Mouse (Mus musculus) cortical plate, adult 2 months (tissue): ENCODE measurements around the gene Actn4. TPM values are rescaled to one million over a fixed set of nuclear protein-coding genes. Genes with fewer than 3 reads are reported as not detected.
A peak's percentile ranks its signal among the peaks of the same experiment; 100 is the strongest.

Experiments used
- H3K27ac ChIP-seq: fragments of 200-500 bp; 2 replicates; pipeline ENCODE4 v1.5.1; 2012; ENCODE audit warnings: low read length, control low read depth, inconsistent platforms; ENCODE audit not compliant: insufficient read depth
- H3K4me1 ChIP-seq: fragments of 200-500 bp; 2 replicates; pipeline ENCODE4 v1.6.1; 2011; ENCODE audit warnings: low read length; ENCODE audit not compliant: control insufficient read depth, insufficient read depth
- H3K4me3 ChIP-seq: fragments of 200-500 bp; 2 replicates; pipeline ENCODE4 v1.5.1; 2011; ENCODE audit warnings: mild to moderate bottlenecking, low read length, control low read depth; ENCODE audit not compliant: insufficient read depth
- CTCF ChIP-seq: fragments of 200-500 bp; IDR thresholded peaks from 2 replicates; pipeline ENCODE4 v1.5.1; 2011; ENCODE audit warnings: mild to moderate bottlenecking, control low read depth, low read length; ENCODE audit not compliant: insufficient read depth; ENCODE audit errors: extremely low read depth
- POLR2A ChIP-seq: fragments of 200-500 bp; IDR thresholded peaks from 2 replicates; pipeline ENCODE4 v1.6.1; 2011; ENCODE audit warnings: mild to moderate bottlenecking, low read length, control low read depth; ENCODE audit not compliant: insufficient read depth; ENCODE audit errors: extremely low read depth
- polyA plus RNA-seq: library from polyadenylated mRNA; depleted of rRNA; stranded (reverse); fragments of >200 nt; gene quantifications from 2 replicates; pipeline ENCODE4 v1.2.3, GENCODE M21; 2012

The Actn4 gene
- polyA plus RNA-seq, 1 experiment: 178 TPM

GRCm38 (mm10) chr7:28921722-28922465 lies 40.2 kb downstream of the Actn4 start:
- Histone ChIP-seq H3K4me1 (peaks cover 58% of the 10 kb centered on the region), H3K27ac (peak overlapping the region; percentile 43; the same call in 1 of the 2 replicates), H3K4me3 (no peak overlapping the region)
- TF ChIP-seq CTCF: no peak
- no peak for TF ChIP-seq POLR2A

GRCm38 (mm10) chr7:28921178-28921577 lies 41.0 kb downstream of the Actn4 start:
- Histone ChIP-seq H3K4me1 (peaks cover 60% of the 10 kb centered on the region), H3K27ac (peak overlapping the region; percentile 43), H3K4me3 (no peak overlapping the region)
- TF ChIP-seq CTCF (no peak), POLR2A (no peak)

- no peak overlapping the region for H3K4me3 ChIP-seq
These were observed 42.3 kb downstream of the Actn4 start for GRCm38 (mm10) chr7:28919815-28920214.

GRCm38 (mm10) chr7:28918540-28918939 lies 43.6 kb downstream of the Actn4 start:
- TF ChIP-seq CTCF (no peak), POLR2A (no peak)
- Histone ChIP-seq H3K4me3 (no peak overlapping the region), H3K27ac (peak overlapping the region; percentile 86), H3K4me1 (peaks cover 44% of the 10 kb centered on the region)

More at GRCm38 (mm10) chr7:28919815-28920214, 42.3 kb downstream of the Actn4 start:
- peaks cover 52% of the 10 kb centered on the region for H3K4me1 ChIP-seq
- peak overlapping the region; percentile 86; the same call in 1 of the 2 replicates for H3K27ac ChIP-seq
- no peak for TF ChIP-seq POLR2A
- TF ChIP-seq CTCF: no peak

- Histone ChIP-seq H3K27ac (peak overlapping the region; percentile 86), H3K4me1 (peaks cover 39% of the 10 kb centered on the region), H3K4me3 (no peak overlapping the region)
- TF ChIP-seq POLR2A (no peak), CTCF (no peak)
These were observed 44.4 kb downstream of the Actn4 start for GRCm38 (mm10) chr7:28917503-28918426.

GRCm38 (mm10) chr7:28916491-28916890 lies 45.6 kb downstream of the Actn4 start:
- TF ChIP-seq POLR2A (no peak), CTCF (peak; percentile 48)
- H3K27ac ChIP-seq: peak overlapping the region; percentile 62; the same call in 1 of the 2 replicates
- H3K4me1 ChIP-seq: peaks cover 33% of the 10 kb centered on the region
- no peak overlapping the region for H3K4me3 ChIP-seq

GRCm38 (mm10) chr7:28913171-28913570 lies 49.0 kb downstream of the Actn4 start:
- TF ChIP-seq POLR2A: no peak
- no peak for TF ChIP-seq CTCF
- Histone ChIP-seq H3K4me1 (peaks cover 8% of the 10 kb centered on the region), H3K4me3 (no peak overlapping the region), H3K27ac (0 out of 2 replicates have a peak overlapping the region, but pooled peaks have one; percentile 82)

GRCm38 (mm10) chr7:28911632-28912031 lies 50.5 kb downstream of the Actn4 start:
- Histone ChIP-seq H3K4me3 (no peak overlapping the region), H3K27ac (peak overlapping the region; percentile 82), H3K4me1 (peaks cover 2% of the 10 kb centered on the region; the same call in 1 of the 2 replicates)
- TF ChIP-seq CTCF (no peak), POLR2A (no peak)

GRCm38 (mm10) chr7:28907195-28907594 lies 54.9 kb downstream of the Actn4 start:
- Histone ChIP-seq H3K4me1 (peaks cover 12% of the 10 kb centered on the region), H3K27ac (no peak overlapping the region), H3K4me3 (no peak overlapping the region)
- TF ChIP-seq POLR2A (no peak), CTCF (no peak)
